Mouse (Mus musculus) megakaryocyte, adult 5-6 weeks (primary cell): ENCODE data around the gene Has3. TPM values are rescaled to one million over a fixed set of nuclear protein-coding genes. Genes with fewer than 3 reads are reported as not detected.
"Not testable (repeated sequence)": the region's sequence is repeated elsewhere in the genome, so short reads cannot be mapped to it uniquely, and the experiment has no call there.

ENCODE experiments used
- ATAC-seq: 2 replicates; pipeline ENCODE4 v1.8.0; 2016; ENCODE audit warnings: mild to moderate bottlenecking, inconsistent platforms; ENCODE audit not compliant: poor library complexity, severe bottlenecking
- total RNA-seq, 2 experiments: library from RNA; stranded (forward) in 1 of 2; stranded (reverse) in 1 of 2; fragments of 153-499, 151-499 nt in 1 of 2; fragments of 221-1000, 200-1000 nt in 1 of 2; gene quantifications; 2 replicates each; pipeline versions ENCODE4 v1.2.3 to v1.2.4; 2015 to 2017

The Has3 gene
- total RNA-seq (2015): not detected in 2 replicates
- total RNA-seq (2017): 0.16 TPM in 1 of 2 replicates, not detected in the other

DNA sequence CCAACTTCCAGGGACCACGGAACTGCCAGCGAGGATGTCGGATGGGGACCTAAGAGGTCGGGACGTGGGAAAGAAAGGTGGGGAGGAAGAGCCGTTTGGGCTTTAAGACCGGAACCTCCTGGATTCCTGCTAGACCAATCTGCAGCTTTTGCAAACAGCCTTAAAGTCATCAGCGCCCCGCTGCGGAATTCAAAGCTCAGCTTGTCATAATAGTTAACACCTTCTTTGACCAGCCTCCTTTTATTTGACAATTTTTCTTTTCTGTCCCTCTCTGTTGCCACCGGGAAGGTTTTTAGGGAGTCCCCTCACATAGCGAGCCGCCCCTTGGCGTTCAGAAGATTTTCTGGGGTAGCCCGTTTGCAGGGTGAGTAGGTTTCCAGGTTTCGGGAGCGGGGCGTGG, at the start of gene Has3:
TSS of gene Has3 (plus strand) at position 192 of the 400 bp plus-strand sequence.
- ATAC-seq: no peak

DNA sequence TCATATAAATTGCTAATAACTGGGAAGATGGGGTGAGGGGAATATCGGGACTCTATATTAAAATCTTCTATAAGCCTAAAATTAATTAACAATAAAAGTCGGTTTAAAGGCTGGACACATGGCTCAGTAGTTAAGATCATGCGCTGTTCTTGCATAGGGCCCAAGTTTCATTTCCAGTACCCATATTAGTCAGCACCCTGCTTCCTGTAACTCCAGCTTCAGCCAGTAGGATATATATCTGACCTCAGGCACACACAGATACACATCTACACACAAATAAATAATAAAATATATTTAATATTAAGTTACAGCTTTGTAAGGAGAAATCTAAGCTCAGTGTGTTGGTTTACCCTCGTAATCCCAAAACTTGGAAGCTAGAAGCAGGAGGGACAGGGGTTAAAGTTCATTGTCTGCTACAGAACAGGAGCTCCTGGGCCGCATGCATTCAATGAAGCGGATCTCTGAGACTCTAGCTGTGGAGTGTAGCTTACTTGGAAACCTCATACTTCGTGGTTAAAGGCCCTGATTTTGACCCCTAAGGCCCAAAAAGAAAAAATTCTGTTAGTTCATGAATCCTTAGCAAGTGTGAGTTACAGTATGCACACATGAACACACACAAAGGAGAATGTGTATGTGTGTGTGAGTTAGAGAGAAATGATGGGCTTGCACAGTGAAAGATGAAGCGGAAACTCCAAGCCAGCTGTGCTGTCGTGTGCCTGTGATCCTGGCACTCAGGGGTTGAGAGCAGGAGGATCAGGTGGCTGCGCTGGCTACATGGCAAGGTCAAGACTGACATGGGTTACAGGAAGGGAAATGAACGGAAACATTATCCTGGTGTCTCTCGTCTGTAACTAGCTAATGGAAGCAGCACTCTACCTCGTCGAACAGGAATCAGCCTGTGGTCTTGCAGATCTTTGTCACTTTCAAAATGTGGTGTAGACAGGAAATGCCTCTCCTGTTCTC, 49.2 kb upstream of the Has3 start:
- ATAC-seq: peak; percentile 52; the same call in 1 of the 2 replicates

DNA sequence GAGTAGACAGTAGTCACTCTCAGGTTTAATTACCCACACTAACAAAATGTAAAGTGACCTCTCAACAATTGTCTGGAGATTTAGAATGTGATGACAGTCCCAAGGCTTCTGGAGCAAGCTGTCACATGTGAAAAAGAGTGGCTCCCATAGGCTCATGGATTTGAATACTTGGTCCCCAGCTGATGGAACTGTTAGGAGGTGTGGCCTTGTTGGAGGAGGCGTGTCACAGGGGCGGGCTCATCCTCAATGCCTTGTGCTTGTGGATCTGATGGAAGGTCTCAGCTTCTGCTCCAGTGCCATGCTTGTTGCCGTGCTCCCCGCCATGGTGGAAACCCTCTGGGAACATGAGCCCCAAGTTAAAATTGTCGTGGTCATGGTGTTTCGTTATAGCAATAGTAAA, 41.1 kb upstream of the Has3 start:
- no peak for ATAC-seq

DNA sequence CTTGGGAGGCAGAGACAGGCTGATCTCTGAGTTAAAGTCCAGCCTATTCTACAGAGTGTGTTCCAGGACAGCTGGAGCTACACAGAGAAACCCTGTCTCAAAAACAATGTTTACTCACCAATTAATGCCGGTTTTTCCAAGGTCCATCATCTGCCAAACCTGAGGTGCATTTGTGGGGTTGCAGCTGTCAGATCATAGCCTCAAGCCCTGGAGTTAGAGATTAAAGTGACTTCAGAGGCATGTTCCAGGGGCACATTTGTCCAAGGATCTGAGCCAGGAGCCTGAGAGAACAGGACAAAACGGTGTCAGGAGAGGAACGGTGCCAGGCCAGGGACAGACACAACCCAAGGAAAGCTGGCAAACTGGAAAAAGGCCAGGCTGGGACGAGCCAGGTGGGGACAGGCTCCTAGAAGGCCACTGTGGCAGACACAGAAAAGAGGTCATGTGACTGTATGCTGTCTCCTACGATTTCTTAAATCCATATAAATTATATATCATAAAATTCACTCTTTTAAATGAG, 40.5 kb upstream of the Has3 start:
- no peak for ATAC-seq

DNA sequence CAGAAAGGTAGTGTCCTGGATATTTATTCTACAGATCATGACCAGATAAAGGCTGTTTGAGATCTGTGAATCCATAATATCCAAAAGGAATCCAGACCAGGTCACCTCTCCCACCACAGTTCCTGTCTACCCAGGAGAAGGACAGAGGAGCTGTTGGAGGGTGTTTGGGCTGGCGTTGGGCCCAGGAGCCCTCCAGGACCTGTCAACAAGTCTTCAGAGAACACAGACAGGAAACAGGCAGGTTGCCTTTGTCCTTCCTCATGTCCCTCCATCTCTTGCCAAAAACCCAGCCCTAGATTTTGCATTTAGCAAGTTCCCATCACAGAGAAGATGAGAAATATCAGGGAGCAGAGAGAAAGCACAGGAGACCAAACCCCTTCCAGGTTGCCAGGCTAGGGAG, 35.1 kb upstream of the Has3 start:
- no peak for ATAC-seq

DNA sequence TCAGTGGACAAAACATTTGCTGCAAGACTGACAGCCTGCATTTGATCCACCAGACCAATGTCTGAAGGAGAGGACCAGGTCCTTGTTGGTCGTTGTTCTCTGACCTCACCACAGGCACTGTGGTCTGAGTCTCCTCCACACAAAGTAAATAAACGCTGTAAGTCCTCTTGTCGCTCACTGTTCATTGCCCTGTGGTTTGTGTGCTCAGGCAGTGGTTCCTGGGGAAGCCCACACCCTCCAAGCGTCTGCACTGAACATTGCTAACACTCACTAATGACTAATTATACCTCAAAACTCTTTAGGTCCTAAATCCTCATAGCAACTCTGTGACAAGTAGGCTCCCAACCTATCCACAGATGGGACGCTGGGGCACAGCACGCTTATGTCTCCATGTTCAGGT, 33.5 kb upstream of the Has3 start:
- peak; percentile 27; the same call in 1 of the 2 replicates for ATAC-seq

DNA sequence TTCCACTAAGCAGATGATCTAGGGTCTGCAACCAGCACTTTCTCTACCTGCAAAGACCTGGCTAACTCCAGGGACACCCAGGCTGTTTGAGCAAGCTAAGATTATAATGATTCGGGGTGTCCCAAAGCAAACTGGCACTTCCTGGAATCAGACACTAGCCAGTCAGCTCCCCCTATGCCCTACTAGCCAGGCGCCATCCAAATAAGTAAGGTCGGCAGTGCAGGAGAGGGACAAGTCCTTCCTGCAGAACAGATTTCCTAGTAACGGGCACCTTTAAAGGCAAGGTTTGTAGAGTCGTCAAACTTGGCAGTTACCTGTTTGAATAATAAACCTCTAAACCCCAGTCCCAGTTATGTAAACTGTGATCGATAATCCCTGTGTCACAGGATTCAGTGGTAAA, 31.2 kb upstream of the Has3 start:
- no peak for ATAC-seq

DNA sequence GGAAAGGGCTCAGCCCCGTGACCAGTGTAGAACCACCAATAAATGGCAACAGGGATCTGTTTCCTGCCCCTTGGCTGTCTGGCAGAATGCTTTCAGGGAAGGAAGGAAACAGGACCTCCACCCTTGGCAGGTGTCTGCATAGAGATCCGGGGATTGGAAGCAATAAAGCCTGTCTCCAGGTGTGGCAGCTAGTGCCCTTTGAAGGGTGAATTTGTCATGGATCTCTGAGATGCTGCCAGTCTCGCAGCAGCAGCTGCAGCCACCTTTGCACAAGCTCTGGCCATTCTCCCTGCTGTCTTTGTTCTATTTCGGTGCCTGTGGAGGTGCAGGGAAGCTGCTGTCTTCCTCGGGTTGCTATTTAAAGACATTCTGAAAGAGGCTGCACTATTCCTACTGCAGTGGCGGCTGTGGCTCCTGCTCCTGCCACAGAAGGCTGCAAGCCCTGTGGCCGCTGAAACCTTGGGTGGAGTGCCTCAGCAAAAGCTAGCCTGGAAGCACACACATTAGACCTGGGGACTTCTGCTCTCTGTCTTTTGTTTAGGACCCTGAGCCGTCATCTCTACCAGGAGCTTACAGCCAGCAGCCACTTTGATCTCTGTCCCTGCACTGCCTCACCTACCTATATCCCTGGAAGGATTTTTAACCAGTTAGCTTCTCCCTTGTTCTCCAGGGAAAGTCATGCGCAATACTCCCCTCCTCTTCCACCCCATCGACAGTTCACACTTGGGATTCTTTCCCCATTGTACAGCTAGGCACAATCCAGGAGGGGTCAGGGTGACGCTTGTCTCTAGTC, 30.6 kb upstream of the Has3 start:
- ATAC-seq: no peak

DNA sequence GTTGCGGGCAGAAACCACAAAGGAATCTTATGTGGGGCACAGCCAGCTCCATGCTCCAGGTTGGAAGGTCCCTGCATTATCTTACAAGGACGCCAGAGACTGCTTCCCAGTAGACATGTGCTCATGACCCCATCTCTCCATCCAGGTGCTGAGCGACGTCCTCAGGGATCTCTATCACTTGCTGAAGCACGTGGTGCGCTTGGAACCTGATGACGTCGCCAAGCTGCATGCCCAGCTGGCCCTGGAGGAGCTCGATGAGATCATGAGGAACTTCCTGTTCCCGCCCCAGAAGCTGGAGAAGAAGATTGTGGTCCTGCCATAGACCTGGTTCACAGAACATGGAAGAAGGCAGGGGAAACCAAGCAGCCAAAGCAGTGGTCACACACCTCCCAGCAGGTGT, 20.0 kb upstream of the Has3 start:
- no peak for ATAC-seq

DNA sequence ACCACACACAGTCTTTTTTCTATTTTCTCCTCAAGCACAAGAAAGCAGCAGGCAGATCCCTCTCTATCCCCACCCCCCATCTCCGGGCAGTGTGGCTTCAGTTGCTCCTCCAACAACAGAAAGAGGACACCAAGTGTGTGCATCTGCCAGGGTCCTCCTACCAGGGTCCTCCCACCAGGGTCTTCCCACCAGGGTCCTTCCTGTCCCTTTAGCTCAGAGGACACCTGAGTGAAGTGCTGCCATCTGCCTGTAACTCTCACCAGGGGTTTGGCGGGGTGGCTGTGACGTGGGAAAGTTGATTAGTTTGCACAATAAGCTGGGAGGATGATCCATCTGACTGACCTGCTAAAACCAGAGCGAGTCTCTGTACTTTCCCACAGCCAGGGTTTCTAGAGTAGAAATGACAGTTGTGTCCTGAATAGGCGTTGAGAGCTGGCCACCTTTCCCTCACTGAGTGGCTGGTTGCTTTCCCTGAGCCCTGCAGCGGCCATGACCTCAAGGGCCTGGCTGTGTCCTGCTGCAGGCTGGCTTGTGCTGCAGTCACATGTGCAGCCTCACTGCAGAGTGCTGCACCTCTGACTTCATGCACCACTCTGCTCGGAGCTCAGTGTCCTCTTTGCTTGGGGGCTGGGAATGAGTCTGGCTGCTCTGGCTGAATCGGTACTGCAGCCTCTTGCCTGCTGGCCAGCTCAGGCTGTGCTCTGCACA, 15.4 kb upstream of the Has3 start:
- peak; percentile 43; the same call in 1 of the 2 replicates for ATAC-seq

DNA sequence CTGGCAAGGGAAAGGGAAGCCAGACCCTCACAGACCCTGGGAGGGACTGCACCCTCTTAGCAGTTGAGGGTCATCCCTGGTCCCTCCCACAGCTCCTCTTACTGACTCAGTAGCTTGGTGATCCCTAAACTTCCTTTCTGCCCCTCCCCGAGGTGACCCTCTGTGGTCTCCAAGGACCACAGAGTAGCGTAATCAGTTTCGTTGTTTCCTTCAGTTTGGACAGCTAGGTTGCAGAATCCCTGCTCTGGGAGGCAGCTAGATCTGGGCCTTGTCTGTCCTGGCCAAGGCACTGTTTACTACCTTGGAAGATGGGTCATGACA, 14.8 kb upstream of the Has3 start:
- ATAC-seq: peak; percentile 24

DNA sequence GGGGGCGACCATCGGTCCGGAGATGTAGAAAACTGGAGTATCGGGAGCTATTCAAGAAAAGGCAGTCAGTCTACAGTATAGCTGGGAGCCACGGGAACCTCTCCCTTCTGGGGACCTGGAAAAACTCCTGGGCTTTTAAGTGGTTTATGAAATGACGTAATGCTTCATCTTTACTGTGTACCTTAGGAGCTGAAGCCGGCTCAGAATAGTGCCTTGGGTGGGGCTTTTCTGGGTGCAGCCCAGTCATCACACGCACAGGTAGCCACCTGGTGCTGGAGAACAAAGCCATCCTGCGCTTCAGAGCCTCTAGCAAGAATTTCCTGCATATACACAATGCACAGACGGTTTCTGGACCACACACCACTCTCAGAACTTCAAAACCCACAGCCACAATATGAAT, 7.2 kb upstream of the Has3 start:
- ATAC-seq: no peak

DNA sequence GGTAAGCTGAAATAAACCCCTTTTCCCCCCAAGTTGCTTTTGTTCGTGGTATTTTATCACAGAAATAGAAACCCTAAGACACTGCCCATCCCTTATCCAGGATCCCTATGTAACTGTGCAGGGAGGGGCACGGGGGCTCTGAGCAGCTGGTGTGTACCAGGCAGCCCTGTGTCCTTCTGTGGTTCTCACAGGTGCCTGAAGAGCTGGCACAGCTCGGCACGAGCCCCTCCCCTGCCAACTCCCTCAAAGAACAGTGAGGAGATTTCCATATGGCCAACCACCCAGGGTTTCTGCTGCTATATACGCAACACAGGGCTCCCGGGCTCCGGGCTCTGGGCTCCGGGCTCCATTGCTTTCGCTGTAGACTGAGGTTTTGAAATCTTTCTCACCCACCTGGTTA, 4.7 kb upstream of the Has3 start:
- ATAC-seq: no peak

DNA sequence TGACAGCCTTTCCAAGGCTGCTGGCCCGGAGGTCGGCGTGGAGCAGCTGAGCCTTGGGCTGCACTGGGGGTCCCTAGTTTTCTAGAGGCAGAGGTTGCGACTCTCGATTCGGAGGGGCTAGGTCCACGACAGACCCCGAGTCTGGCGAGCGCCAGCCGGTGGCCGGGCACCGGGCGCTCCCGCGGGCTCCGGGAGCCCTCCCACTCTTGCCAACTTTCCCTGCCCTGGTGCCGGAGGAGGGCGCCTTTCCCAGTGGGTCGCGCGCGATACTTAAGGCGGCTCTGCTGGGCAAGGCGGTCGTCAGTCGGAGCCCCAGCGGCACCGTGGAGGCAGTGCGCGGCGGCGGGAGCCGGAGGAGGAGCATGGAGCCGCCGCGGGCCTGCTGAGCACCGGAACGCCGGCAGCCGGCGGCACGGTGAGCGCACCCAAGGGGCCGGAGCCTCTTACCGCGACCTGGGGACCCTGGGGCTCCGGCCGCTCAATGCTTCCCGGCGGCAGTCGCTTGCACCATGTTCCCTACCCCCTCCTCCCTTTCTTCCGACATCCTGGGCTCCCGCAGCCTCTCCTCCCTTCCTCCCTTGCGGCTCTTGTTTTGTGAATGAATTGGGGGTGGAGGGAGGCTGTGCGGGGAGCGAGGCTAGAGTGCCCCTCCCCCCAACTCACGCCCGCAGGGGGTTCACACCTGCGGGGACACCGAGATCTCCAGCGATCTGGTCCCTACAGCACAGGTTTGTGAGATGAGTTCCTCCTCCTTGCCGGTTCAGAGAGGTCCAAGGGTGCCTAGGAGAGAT, 690 bp downstream of the Has3 start:
- peak; percentile 35 for ATAC-seq

DNA sequence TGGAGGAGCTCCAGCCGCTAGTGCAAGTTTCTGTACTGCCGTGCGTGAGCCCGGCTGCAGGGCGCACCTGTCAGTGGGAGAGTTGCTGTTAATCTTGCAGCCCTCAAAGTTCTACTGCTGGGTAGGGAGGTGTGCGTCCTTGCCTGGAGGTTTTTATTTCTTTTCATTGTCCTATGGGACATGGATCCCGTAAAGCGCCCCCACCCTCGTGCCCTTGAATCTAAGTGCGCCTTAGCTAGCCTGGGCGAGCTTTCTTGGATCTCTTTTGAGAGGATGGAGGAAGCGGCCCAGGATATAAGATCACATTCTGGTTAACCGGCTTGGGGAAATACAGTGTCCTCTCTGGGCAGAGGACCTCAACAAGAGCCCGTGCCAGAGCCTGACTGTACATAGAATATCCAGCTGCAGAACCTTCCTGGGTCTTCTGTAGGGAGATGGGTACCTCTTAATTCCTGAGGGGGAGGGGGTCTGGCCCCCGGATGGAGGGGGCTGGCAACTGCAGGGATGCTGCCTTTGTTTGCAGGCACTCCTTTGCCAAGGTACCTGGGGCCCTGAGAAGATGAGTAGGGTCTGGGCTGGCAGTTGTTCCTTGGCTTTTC, 1.4 kb downstream of the Has3 start:
- no peak for ATAC-seq

DNA sequence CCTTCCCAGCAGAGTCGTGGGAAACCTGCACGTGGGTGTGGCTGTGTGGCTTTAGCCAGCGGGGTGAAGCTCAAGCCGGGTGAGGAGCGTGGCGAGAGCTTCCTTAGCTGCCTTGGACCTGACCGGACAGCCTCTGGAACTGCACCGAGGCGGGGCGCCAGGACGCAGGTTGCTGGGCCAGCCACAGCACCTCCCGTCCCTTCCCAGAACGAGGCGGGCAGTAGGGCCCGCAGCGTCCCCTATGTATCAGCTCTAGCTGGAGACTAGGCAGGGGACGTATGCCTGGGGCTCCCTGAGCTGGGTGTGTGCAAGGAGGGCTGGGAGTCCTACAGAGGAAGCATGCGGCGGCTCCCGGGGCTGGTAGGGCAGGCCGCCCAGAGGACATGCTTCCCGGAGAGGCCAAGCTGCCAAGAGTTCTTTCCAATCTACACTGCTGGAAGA, 1.9 kb downstream of the Has3 start:
- peak; percentile 46 for ATAC-seq

DNA sequence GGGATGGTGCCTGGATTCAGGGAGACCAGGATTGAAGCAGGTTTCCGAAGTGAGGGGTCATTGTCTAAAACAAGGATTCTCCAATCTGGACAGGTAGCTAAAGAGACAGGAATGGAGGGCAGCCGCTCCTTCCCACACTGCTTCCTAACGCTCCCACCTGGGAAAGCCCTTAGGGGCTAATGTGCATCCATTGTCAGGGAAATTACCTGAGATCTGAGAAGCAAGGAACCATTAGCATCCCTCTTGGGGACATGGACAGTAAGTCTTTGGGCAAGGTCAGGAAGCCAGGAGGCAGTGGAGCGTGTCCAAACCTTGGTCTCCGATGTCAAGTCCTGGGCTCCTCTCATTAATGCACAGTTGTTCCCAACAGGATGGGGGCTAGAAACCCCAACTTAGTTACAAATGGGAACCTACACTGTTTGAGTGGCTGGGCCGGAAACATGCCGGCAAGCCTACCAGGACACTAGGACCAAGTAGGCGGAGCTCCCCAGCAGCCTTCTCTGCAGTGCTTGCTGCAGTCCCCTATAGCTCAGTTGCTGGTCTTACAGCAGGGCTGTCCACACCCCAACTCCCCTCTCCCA, 2.5 kb downstream of the Has3 start:
- ATAC-seq: no peak

DNA sequence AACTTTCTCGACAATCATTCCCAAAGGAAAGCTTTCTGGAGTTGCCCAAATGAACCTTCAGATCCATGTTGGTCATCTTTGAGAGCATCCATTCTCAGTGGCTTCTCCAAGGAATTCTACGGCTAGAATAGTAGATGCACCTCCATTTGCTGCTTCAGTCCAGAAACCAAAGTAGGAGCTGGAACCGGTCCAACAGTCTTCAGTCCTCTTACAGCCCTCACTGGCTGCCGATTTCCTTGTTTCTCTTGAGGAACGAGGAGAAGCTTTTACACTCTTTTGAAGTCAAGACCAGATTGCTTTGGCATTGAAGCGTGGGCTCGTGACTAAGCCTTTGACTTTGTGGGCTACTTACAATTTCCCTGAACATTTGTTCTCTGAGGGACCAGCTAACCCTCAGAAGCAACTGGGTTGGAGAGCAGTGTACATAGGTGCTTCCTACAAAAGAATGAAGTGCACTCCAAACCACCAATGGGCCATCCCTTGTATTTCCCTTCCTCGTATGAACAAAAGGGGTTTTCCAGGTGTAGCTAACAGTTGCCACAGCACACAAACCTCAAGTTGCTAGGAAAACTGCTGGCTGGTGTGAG, 10.2 kb downstream of the Has3 start:
- no peak for ATAC-seq

DNA sequence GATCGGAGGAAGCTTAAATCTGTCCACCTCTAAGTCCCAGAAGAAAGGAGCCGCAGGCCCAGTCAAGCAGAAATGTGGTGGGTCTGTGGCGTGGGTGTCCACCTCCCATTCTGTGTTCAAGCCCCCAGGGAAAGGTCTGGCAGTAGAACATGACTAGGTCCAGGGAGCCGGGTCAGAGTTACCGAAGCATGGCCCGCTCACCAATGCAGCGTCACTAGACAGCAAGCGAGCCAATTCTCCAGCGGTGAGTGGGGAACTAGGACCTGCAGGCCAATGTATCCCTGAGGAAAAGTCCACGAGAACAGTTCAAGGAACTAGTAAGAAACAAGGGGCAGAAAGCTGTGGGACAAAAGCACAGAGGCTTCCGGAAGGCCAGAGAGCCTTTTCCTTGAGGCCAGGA, 14.1 kb downstream of the Has3 start:
- not testable (repeated sequence) for ATAC-seq
